Mouse (Mus musculus) forebrain, postnatal 0 days (tissue): ENCODE results near the gene Nup214. TPM values are rescaled to one million over a fixed set of nuclear protein-coding genes. Genes with fewer than 3 reads are reported as not detected.

Experiments
- ATAC-seq: fragments of 200-750 bp; cut with Nextera tagmentation; 2 replicates; pipeline ENCODE4 v1.8.0; 2017; ENCODE audit warnings: mild to moderate bottlenecking, moderate library complexity
- DNase-seq: peaks from one replicate; pipeline ENCODE4 v3.0.0-alpha.2; 2015
- H3K27ac ChIP-seq: fragments of 300-500 bp; sonication (generic); 2 replicates; pipeline ENCODE4 v1.5.1; 2014; ENCODE audit warnings: low read depth, mild to moderate bottlenecking, antibody characterized with exemption, low read length, moderate library complexity, mixed read lengths
- H3K27me3 ChIP-seq: fragments of 300-500 bp; sonication (generic); 2 replicates; pipeline ENCODE4 v1.6.1; 2014; ENCODE audit warnings: mild to moderate bottlenecking, low read length, mixed read lengths; ENCODE audit not compliant: insufficient read depth
- H3K36me3 ChIP-seq: fragments of 300-500 bp; sonication (generic); 2 replicates; pipeline ENCODE4 v1.6.1; 2014; ENCODE audit warnings: mild to moderate bottlenecking, moderate library complexity; ENCODE audit not compliant: insufficient read depth
- H3K4me1 ChIP-seq: fragments of 300-500 bp; sonication (generic); 2 replicates; pipeline ENCODE4 v1.6.1; 2014; ENCODE audit warnings: antibody characterized with exemption; ENCODE audit not compliant: insufficient read depth
- H3K4me2 ChIP-seq: fragments of 300-500 bp; sonication (generic); 2 replicates; pipeline ENCODE4 v1.6.1; 2014; ENCODE audit warnings: low read depth, mild to moderate bottlenecking, moderate library complexity
- H3K4me3 ChIP-seq: fragments of 300-500 bp; sonication (generic); 2 replicates; pipeline ENCODE4 v1.5.1; 2014; ENCODE audit warnings: low read depth, low read length, mixed read lengths
- H3K9ac ChIP-seq: fragments of 300-500 bp; sonication (generic); 2 replicates; pipeline ENCODE4 v1.6.1; 2014; ENCODE audit warnings: mild to moderate bottlenecking
- H3K9me3 ChIP-seq: fragments of 300-500 bp; sonication (generic); 2 replicates; pipeline ENCODE4 v1.6.1; 2016; ENCODE audit warnings: low read length
- CTCF ChIP-seq: sonication (generic); IDR thresholded peaks from 2 replicates; pipeline ENCODE4 v1.5.1; 2016; ENCODE audit warnings: antibody characterized with exemption, control low read depth, low read depth
- WGBS: fragments of 180-500 bp; shearing (Covaris S2); extraction: QIAGEN DNeasy Blood & Tissue Kit; methylation state at CpG from one replicate; pipeline ENCODE4 v1.1.7; 2014; 5-methylcytosine and 5-hydroxymethylcytosine counted together
- polyA plus RNA-seq: library from polyadenylated mRNA; unstranded; fragments of >200 nt; fragmentation: Nextera tagmentation; extraction: Ambion mirVana; gene quantifications from 2 replicates; pipeline ENCODE4 v1.2.1, GENCODE M21; 2015
- total RNA-seq: library from RNA; depleted of rRNA; stranded (reverse); fragments of >200 nt; gene quantifications from 2 replicates; pipeline ENCODE4 v1.2.3, GENCODE M21; 2014

Nup214 gene
- total and polyA plus RNA-seq, 2 experiments from 2014 or later, result 23.8 to 56.0 TPM

DNA sequence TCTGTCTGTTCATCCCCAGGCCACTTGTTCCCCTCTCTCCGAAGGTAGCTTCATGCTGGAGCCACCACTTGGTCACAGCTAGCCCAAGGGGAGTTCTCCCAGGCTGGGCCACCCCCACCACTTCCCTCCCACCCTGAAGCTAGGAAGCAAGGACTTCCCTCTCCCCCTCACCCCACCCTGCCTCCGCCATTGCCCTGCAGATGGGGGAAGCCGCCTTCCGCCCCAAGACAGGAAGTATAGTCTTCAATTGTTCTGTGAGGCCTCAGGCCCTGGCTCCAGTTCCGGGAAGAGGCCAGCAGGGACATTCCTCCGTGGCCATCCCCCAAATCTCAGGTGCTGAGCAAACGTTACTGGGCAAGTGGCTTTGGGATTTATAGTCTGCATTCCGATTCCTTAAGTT is 104.3 kb downstream of the Nup214 start:
- no peak overlapping the region for H3K4me3 ChIP-seq
- ATAC-seq (no peak), DNase-seq (no peak)
- no peak for TF ChIP-seq CTCF
- no peaks in the 10 kb centered on the region for H3K4me1 ChIP-seq
- H3K9me3 ChIP-seq, result no peaks in the 10 kb centered on the region
- H3K4me2 ChIP-seq, result no peak overlapping the region
- H3K27ac ChIP-seq, result no peak overlapping the region
- no peaks in the 10 kb centered on the region for H3K36me3 ChIP-seq
- WGBS, result 58% methylated on average over 8 of the region's 8 CpGs
- H3K27me3 ChIP-seq, result peaks cover 19% of the 10 kb centered on the region
- H3K9ac ChIP-seq, result no peak overlapping the region

DNA sequence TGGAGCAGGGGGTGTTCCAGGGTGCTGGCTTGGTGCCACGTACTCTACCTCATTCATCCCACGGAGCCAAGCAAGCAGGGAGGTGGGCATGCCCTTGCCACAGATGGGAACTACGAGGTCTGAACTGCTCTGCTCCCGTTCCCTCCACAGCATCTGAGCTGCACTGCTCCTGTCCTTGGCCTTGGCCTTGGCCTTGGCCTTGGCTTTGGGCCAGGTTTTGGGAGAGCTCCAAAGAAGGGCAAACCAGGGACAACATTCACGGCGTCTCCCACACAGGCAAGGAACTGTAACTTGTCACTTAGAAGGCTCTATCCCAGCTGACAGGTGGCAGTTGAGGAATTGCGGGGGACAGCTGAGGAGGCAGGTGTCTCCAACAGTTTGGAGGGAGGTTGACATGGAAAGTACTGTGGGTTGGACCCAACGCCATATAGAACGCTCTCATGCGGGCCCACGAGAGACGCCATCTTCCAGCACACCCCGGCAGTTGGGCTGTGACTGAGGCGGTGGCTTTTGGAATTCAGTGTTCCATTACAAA is 105.0 kb downstream of the Nup214 start:
- Histone ChIP-seq H3K4me2 (no peak overlapping the region), H3K9ac (no peak overlapping the region), H3K27ac (no peak overlapping the region), H3K9me3 (no peaks in the 10 kb centered on the region), H3K27me3 (peaks cover 22% of the 10 kb centered on the region), H3K4me3 (no peak overlapping the region), H3K4me1 (no peaks in the 10 kb centered on the region), H3K36me3 (no peaks in the 10 kb centered on the region)
- 88% methylated on average over 14 of the region's 14 CpGs for WGBS
- no peak for TF ChIP-seq CTCF
- DNase-seq (no peak), ATAC-seq (no peak)

GRCm38 (mm10) chr2:32080681-32081080 is 106.4 kb downstream of the Nup214 start:
- H3K4me1 ChIP-seq, result no peaks in the 10 kb centered on the region
- 92% methylated on average over 3 of the region's 3 CpGs for WGBS
- H3K9ac ChIP-seq, result no peak overlapping the region
- ATAC-seq (no peak), DNase-seq (no peak)
- H3K4me2 ChIP-seq, result no peak overlapping the region
- no peaks in the 10 kb centered on the region for H3K36me3 ChIP-seq
- TF ChIP-seq CTCF, result no peak
- no peak overlapping the region for H3K27ac ChIP-seq
- H3K4me3 ChIP-seq, result no peak overlapping the region
- H3K9me3 ChIP-seq, result no peaks in the 10 kb centered on the region
- peaks cover 22% of the 10 kb centered on the region for H3K27me3 ChIP-seq

- H3K4me2 ChIP-seq, result no peak overlapping the region
- no peak overlapping the region for H3K27ac ChIP-seq
- no peak for ATAC-seq
- 83% methylated on average over 14 of the region's 14 CpGs for WGBS
- no peaks in the 10 kb centered on the region for H3K9me3 ChIP-seq
- TF ChIP-seq CTCF, result no peak
- H3K9ac ChIP-seq, result no peak overlapping the region
- no peak for DNase-seq
- peaks cover 22% of the 10 kb centered on the region for H3K27me3 ChIP-seq
- H3K36me3 ChIP-seq, result no peaks in the 10 kb centered on the region
- H3K4me1 ChIP-seq, result no peaks in the 10 kb centered on the region
- H3K4me3 ChIP-seq, result no peak overlapping the region
Observed at GRCm38 (mm10) chr2:32081296-32081929, 107.2 kb downstream of the Nup214 start.

- no peak for TF ChIP-seq CTCF
- DNase-seq (no peak), ATAC-seq (no peak)
- no peak overlapping the region for H3K27ac ChIP-seq
- WGBS, result 55% methylated on average over 2 of the region's 2 CpGs
- no peak overlapping the region for H3K9ac ChIP-seq
- H3K4me3 ChIP-seq, result no peak overlapping the region
- H3K4me1 ChIP-seq, result no peaks in the 10 kb centered on the region
- H3K27me3 ChIP-seq, result peaks cover 22% of the 10 kb centered on the region
- no peaks in the 10 kb centered on the region for H3K36me3 ChIP-seq
- no peak overlapping the region for H3K4me2 ChIP-seq
- no peaks in the 10 kb centered on the region for H3K9me3 ChIP-seq
Observed at GRCm38 (mm10) chr2:32082229-32082628, 108.0 kb downstream of the Nup214 start.

DNA sequence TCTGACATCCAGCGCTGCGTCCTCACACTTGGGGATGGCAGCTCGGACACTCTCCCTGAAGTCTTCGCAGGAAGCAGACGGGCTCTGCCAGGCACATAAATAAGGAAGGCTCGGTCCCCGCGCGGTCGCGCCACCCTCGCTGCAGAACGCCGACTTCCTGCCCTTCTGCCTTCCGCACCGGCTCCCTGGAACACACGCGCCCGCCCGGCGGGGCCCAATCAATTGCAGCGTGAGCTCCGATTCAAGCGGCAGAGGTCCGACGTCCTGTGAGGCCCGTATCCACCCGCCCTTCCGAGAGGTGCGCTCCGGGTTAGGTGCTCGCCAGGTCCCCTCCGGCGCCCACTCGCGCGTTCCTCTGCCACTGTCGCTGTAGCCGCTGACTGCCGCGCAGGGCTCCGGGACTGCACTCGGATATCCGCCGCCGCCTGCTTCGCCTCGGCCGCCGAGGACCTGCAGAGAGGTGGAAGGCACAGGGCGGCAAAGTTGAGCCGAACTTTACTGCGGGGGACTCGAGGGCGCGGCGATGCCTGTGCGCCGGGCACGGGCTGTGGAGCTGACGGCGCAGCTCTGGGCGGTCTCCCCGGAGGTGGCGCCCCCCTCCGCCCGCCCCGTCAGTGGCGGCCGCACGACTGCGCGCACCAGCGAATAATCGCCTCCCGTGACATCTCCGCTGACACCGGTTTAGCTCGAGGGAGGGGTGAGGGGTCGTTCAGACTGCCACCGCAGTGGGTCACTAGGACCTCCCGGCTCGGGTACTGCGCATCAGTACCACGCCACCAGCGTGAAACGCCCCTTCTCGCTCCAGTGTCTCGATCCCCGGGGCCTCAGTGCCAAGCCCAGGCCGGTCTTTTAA is 109.1 kb downstream of the Nup214 start:
- no peaks in the 10 kb centered on the region for H3K9me3 ChIP-seq
- WGBS, result 2% methylated on average over 91 of the region's 91 CpGs
- H3K27ac ChIP-seq, result no peak overlapping the region
- no peaks in the 10 kb centered on the region for H3K36me3 ChIP-seq
- ATAC-seq (no peak), DNase-seq (no peak)
- peaks cover 22% of the 10 kb centered on the region for H3K27me3 ChIP-seq
- peak overlapping the region; percentile 63 for H3K4me3 ChIP-seq
- 0 out of 2 replicates have a peak overlapping the region, but pooled peaks have one; percentile 51 for H3K9ac ChIP-seq
- peak overlapping the region; percentile 99 for H3K4me2 ChIP-seq
- TF ChIP-seq CTCF, result peak; percentile 36; the same call in 1 of the 2 replicates
- no peaks in the 10 kb centered on the region for H3K4me1 ChIP-seq
